Mouse (Mus musculus): ENCODE results near the gene Dusp10. TPM values are rescaled to one million over a fixed set of nuclear protein-coding genes. Genes with fewer than 3 reads are reported as not detected.

The Dusp10 gene
- polyA plus RNA-seq, 1 experiment from 2014 or later, result 17.2 TPM

DNA sequence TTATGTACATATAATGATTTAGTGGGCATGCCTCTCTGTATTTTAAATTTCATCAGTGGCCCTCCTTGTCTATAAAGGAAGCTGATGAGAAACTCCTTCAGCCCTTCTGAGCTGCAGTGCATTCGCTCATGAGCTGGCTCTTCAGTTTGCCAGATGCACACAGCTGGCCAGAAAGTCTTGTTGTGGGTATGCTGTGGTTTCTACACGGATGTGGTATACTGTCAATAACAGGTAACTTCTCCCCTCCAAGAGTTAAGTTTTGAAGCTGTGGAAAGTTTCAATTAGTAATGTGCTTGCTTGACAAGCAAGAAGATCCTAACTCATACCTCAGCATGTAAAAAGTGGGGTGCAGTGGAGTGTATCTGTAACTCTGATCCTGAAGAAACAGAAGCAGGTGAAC is 104.9 kb downstream of the Dusp10 start:
- Histone ChIP-seq H3K4me3 (no peak overlapping the region), H3K9me3 (no peaks in the 10 kb centered on the region), H3K27me3 (no peaks in the 10 kb centered on the region), H3K4me2 (no peak overlapping the region), H3K4me1 (peaks cover 11% of the 10 kb centered on the region), H3K36me3 (no peaks in the 10 kb centered on the region), H3K9ac (no peak overlapping the region), H3K27ac (0 out of 2 replicates have a peak overlapping the region, but pooled peaks have one; percentile 22)
- 53% methylated on average over 2 of the region's 2 CpGs for WGBS
- ATAC-seq (ENCODE audit: insufficient number of reproducible peaks, low FRiP score, low TSS enrichment, low read depth), result no peak

DNA sequence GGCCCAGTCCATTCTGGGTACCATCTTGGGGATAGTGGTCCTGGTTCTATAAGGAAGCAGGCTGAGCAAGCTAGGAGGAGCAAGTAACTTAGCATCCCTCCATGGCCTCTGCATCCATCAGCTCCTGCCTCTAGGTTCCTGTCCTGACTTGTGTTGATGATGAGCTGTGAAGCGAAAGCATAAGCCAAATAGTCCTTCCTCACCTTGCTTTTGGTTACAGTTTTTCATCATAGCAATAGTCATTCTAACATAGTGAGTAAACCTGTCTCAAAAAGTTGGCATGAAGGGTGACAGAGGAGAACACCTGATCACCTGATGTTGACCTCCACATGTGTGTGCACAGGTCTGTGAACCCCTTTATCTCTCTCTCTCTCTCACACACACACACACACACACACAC is 105.5 kb downstream of the Dusp10 start:
- WGBS, result 82% methylated on average over 1 of the region's 1 CpGs
- H3K9me3 ChIP-seq, result no peaks in the 10 kb centered on the region
- no peak for ATAC-seq (ENCODE audit: insufficient number of reproducible peaks, low FRiP score, low TSS enrichment, low read depth)
- no peaks in the 10 kb centered on the region for H3K27me3 ChIP-seq
- no peak overlapping the region for H3K9ac ChIP-seq
- no peak overlapping the region for H3K4me2 ChIP-seq
- no peak overlapping the region for H3K27ac ChIP-seq
- no peak overlapping the region for H3K4me3 ChIP-seq
- H3K4me1 ChIP-seq, result peaks cover 11% of the 10 kb centered on the region
- H3K36me3 ChIP-seq, result no peaks in the 10 kb centered on the region

Other genes with a start within 250 kb of the Dusp10 start
- 1.2 and 1.6 TPM in 2 replicates for gene 1700056E22Rik, start 21.0 kb downstream of the Dusp10 start, polyA plus RNA-seq (2015; fragmentation: Nextera tagmentation; extraction: Ambion mirVana)